Mouse (Mus musculus) myocyte (in vitro differentiated cells): ENCODE data around the gene Gucy2e.

Experiments
- MYOD1 ChIP-seq, 3 experiments: IDR thresholded peaks; one replicate each; pipeline ENCODE4 v1.6.1; 2011; ENCODE audit warnings: control low read depth in 2 of 3, low read depth in 2 of 3, mild to moderate bottlenecking in 2 of 3, moderate library complexity in 1 of 3; ENCODE audit not compliant: insufficient read length in 2 of 3, control insufficient read depth in 1 of 3
- MYOG ChIP-seq, 3 experiments: IDR thresholded peaks; one replicate each; pipeline ENCODE4 v1.6.1; 2011; ENCODE audit warnings: control low read depth in 2 of 3, low read depth in 2 of 3, mild to moderate bottlenecking in 2 of 3; ENCODE audit not compliant: insufficient read length in 2 of 3, control insufficient read depth in 1 of 3, insufficient read depth in 1 of 3
- POLR2A ChIP-seq: IDR thresholded peaks from one replicate; pipeline ENCODE4 v1.6.1; 2011; ENCODE audit warnings: low read depth, mild to moderate bottlenecking, control low read depth, moderate library complexity; ENCODE audit not compliant: insufficient read length
- POLR2AphosphoS2 ChIP-seq: IDR thresholded peaks from one replicate; pipeline ENCODE4 v1.6.1; 2011; ENCODE audit warnings: low read depth, control low read depth; ENCODE audit not compliant: insufficient read length
- TCF12 ChIP-seq: IDR thresholded peaks from one replicate; pipeline ENCODE4 v1.6.1; 2011; ENCODE audit warnings: mild to moderate bottlenecking, control low read depth; ENCODE audit not compliant: poor library complexity, insufficient read depth, severe bottlenecking

- no peak for TF ChIP-seq POLR2A
- no peak for TF ChIP-seq POLR2AphosphoS2
- no peak for TF ChIP-seq TCF12
- no peak for TF ChIP-seq MYOD1 (IDR thresholded peaks at IDR 0.05; ENCODE audit: control insufficient read depth in 1 of 3, insufficient read length in 2 of 3, low read depth in 2 of 3)
- TF ChIP-seq MYOG (IDR thresholded peaks at IDR 0.05; ENCODE audit: control insufficient read depth in 1 of 3, insufficient read depth in 1 of 3, insufficient read length in 2 of 3, low read depth in 2 of 3): no peak
Measured at GRCm38 (mm10) chr11:69217411-69217810, 19.4 kb downstream of the Gucy2e start.
